Mouse (Mus musculus): Measurements from ENCODE around the gene Gm20479.

Gene Gm20479

GRCm38 (mm10) chr7:27310996-27311535 is 46.2 kb downstream of the Gm20479 start:
- DNase-seq (ENCODE audit: low spot score): no peak

GRCm38 (mm10) chr7:27310306-27310705 is 46.9 kb downstream of the Gm20479 start:
- DNase-seq (ENCODE audit: low spot score): no peak

DNA sequence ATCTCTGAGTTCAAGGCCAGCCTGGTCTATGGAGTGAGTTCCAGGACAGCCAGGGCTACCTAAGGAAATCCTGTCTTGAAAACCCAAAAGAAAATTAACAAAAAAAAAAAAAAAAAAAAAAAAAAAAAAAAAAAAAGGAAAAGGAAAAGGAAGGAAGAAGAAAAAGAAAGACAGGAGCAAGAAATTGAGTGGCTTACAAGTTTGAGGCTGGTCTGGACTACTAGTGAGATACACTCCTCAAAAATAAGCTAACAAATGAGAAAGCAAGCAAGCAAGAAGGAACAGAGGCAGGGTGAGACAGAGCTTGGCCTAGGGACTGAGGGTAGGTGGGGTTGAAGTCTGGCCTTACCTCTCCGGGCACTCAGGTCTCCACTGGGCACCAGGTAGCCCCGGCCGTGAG is 47.4 kb downstream of the Gm20479 start:
- no peak for DNase-seq (ENCODE audit: low spot score)

GRCm38 (mm10) chr7:27308821-27309549 is 48.2 kb downstream of the Gm20479 start:
- peak; percentile 50 for DNase-seq (ENCODE audit: low spot score)

DNA sequence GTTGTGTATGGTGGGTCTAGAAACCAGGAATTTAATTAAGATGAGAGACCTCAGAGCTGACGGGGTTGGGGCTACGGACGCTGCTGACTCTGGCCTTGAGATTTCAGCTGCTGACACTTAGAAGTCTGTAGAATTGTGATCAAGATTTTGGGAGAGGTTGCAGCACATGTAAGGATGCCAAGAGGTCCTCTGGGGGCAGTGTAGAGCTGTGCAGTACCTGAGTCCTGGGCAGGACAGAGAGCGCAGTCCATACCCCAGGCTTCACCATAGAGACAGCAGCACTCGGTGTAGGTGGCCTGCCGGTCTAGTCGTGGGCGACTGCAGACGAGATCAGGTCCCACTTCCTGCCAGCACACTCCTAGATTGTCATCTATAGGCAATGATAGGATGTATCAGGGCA is 49.7 kb downstream of the Gm20479 start:
- no peak for DNase-seq (ENCODE audit: low spot score)

- peak; percentile 53 for DNase-seq (ENCODE audit: low spot score)
Measured at GRCm38 (mm10) chr7:27306161-27307160, 50.8 kb downstream of the Gm20479 start.

DNA sequence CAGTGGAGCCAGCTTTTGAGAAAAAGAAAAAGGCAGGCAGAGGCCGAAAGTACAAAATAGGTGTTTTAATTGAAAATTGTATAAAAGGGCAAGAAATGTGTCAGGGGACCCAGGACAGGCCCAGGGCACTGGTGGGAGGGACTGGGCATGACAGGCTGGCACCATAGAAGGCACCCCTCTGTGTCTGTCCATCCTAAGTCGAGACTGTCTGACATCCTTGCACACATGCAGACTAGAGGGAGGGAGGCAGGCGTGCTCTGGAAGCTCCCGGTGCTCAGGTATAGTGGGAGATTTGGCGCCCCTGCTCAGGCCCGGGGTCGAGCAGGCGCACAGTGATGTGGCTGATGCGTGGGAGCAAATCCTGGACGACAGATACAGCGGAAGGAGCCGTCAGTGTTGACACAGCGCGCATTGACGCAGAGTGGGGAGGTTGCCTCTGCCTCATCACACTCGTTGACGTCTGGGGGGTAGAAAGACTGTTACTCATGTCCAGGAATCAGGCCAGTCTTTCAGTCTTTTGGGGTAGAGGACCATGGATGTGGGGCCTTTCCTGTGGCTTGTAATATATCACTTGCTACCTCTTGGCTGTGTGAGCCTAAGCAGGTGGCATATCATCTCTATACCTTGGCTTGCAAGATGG is 52.0 kb downstream of the Gm20479 start:
- no peak for DNase-seq (ENCODE audit: low spot score)
